8 mouse cellular contexts compared by ENCODE assay signal in genomic region chr19:45676723-45677269, GRCm38 (mm10). TPM values are rescaled to one million over a fixed set of nuclear protein-coding genes. Genes with fewer than 3 reads are reported as not detected.
DNase-seq lines count a peak whose midpoint lies in the region; ATAC-seq and TF ChIP-seq lines count a peak whose summit lies in the region.

No protein-coding gene starts in this region.

- H3K27ac ChIP-seq in heart, postnatal 0 days (ENCODE audit: low read depth) = no peak overlapping the region
- no peak overlapping the region for H3K27ac ChIP-seq in embryonic facial prominence, embryonic 11.5 days (replicated peaks; ENCODE audit: low read depth, low read length)
- no peak overlapping the region for H3K27ac ChIP-seq in hindbrain, embryonic 16.5 days (ENCODE audit: low read depth, low read length)
- no peak overlapping the region for H3K27ac ChIP-seq in midbrain, embryonic 14.5 days (replicated peaks; ENCODE audit: low read depth, low read length)

- H3K27me3 ChIP-seq in heart, postnatal 0 days (ENCODE audit: control insufficient read depth, insufficient read depth, low read length) = peaks cover 7% of the 10 kb centered on the region; the same call in 1 of the 2 replicates
- peaks cover 5% of the 10 kb centered on the region; the same call in 1 of the 2 replicates for H3K27me3 ChIP-seq in embryonic facial prominence, embryonic 11.5 days (ENCODE audit: control insufficient read depth, insufficient read depth, low read length)
- peaks cover 18% of the 10 kb centered on the region for H3K27me3 ChIP-seq in hindbrain, embryonic 16.5 days (replicated peaks; ENCODE audit: control insufficient read depth, insufficient read depth, low read length)
- peaks cover 40% of the 10 kb centered on the region for H3K27me3 ChIP-seq in midbrain, embryonic 14.5 days (ENCODE audit: control insufficient read depth, insufficient read depth, low read length)

- TF ChIP-seq CTCF in heart, postnatal 0 days (IDR thresholded peaks at IDR 0.05; ENCODE audit: low read depth) = no peak

- intact Hi-C loops in heart, postnatal 10 days (cut with DNase I) = loop anchor here (5.0 kb wide), 1 partner anchor 61 kb away; no protein-coding TSS in a partner anchor

- ATAC-seq in heart, postnatal 0 days (ENCODE audit: insufficient read depth, low read depth) = no peak
- ATAC-seq in embryonic facial prominence, embryonic 11.5 days (replicated peaks; ENCODE audit: insufficient number of reproducible peaks, low FRiP score, low TSS enrichment, low read depth) = no peak
- ATAC-seq in hindbrain, embryonic 16.5 days = no peak
- no peak for ATAC-seq in midbrain, embryonic 14.5 days (ENCODE audit: low FRiP score, low TSS enrichment)

- H3K4me1 ChIP-seq in heart, postnatal 0 days (ENCODE audit: control insufficient read depth, insufficient read depth) = peaks cover 14% of the 10 kb centered on the region; the same call in 1 of the 2 replicates
- H3K4me1 ChIP-seq in embryonic facial prominence, embryonic 11.5 days (ENCODE audit: control insufficient read depth, insufficient read depth, low read length) = peaks cover 4% of the 10 kb centered on the region; the same call in 1 of the 2 replicates
- H3K4me1 ChIP-seq in hindbrain, embryonic 16.5 days (ENCODE audit: control insufficient read depth, insufficient read depth, low read depth, low read length) = peaks cover 2% of the 10 kb centered on the region
- H3K4me1 ChIP-seq in midbrain, embryonic 14.5 days (ENCODE audit: control insufficient read depth, insufficient read depth, low read length) = peaks cover 6% of the 10 kb centered on the region; the same call in 1 of the 2 replicates

- TF ChIP-seq EP300 in heart, postnatal 0 days (IDR thresholded peaks at IDR 0.05; ENCODE audit: low read depth) = no peak

- 10% methylated on average over 16 of the region's 16 CpGs for WGBS in heart, postnatal 0 days
- WGBS in embryonic facial prominence, embryonic 11.5 days = 4% methylated on average over 16 of the region's 16 CpGs
- 5% methylated on average over 16 of the region's 16 CpGs for WGBS in hindbrain, embryonic 16.5 days
- 4% methylated on average over 16 of the region's 16 CpGs for WGBS in midbrain, embryonic 14.5 days

- no peaks in the 10 kb centered on the region for H3K9me3 ChIP-seq in heart, postnatal 0 days (replicated peaks; ENCODE audit: control insufficient read depth, low read length)
- H3K9me3 ChIP-seq in embryonic facial prominence, embryonic 11.5 days (replicated peaks; ENCODE audit: control insufficient read depth, low read length) = no peaks in the 10 kb centered on the region
- H3K9me3 ChIP-seq in hindbrain, embryonic 16.5 days (ENCODE audit: control insufficient read depth, low read length) = no peaks in the 10 kb centered on the region
- no peaks in the 10 kb centered on the region for H3K9me3 ChIP-seq in midbrain, embryonic 14.5 days (ENCODE audit: control insufficient read depth, low read length)

- H3K9ac ChIP-seq in heart, postnatal 0 days (replicated peaks; ENCODE audit: low read depth, low read length) = peak overlapping the region; percentile 53; the same call in 1 of the 2 replicates
- H3K9ac ChIP-seq in embryonic facial prominence, embryonic 11.5 days (replicated peaks; ENCODE audit: low read length) = no peak overlapping the region; the same call in 1 of the 2 replicates
- no peak overlapping the region for H3K9ac ChIP-seq in hindbrain, embryonic 16.5 days (ENCODE audit: low read depth, low read length)
- H3K9ac ChIP-seq in midbrain, embryonic 14.5 days (replicated peaks; ENCODE audit: low read length) = no peak overlapping the region

- peak overlapping the region; percentile 73 for H3K4me2 ChIP-seq in heart, postnatal 0 days (ENCODE audit: low read depth, low read length)
- peak overlapping the region; percentile 64 for H3K4me2 ChIP-seq in embryonic facial prominence, embryonic 11.5 days (ENCODE audit: low read depth, low read length)
- peak overlapping the region; percentile 57 for H3K4me2 ChIP-seq in hindbrain, embryonic 16.5 days (ENCODE audit: low read length)
- H3K4me2 ChIP-seq in midbrain, embryonic 14.5 days (ENCODE audit: low read length) = peak overlapping the region; percentile 48

- peak; percentile 33 for DNase-seq in heart, postnatal 0 days (ENCODE audit: low spot score)
- no peak for DNase-seq in heart, postnatal 10 days
- no peak for DNase-seq in embryonic facial prominence, embryonic 11.5 days (ENCODE audit: low spot score)
- DNase-seq in midbrain, embryonic 14.5 days = no peak
- DNase-seq in frontal cortex, adult 2 months (ENCODE audit: extremely low spot score in 1 of 2, low spot score in 1 of 2) = no peak
- no peak for DNase-seq in layer of hippocampus, adult 9-11 months
- DNase-seq in frontal cortex, postnatal 36 days (ENCODE audit: low spot score in 2 of 2) = no peak

- H3K36me3 ChIP-seq in heart, postnatal 0 days (replicated peaks; ENCODE audit: control insufficient read depth, insufficient read depth, low read length) = no peaks in the 10 kb centered on the region
- H3K36me3 ChIP-seq in embryonic facial prominence, embryonic 11.5 days (replicated peaks; ENCODE audit: control insufficient read depth, insufficient read depth, low read depth, low read length) = no peaks in the 10 kb centered on the region
- no peaks in the 10 kb centered on the region for H3K36me3 ChIP-seq in hindbrain, embryonic 16.5 days (ENCODE audit: control insufficient read depth, insufficient read depth, low read length)
- no peaks in the 10 kb centered on the region for H3K36me3 ChIP-seq in midbrain, embryonic 14.5 days (ENCODE audit: control insufficient read depth, insufficient read depth, low read length)

- peak overlapping the region; percentile 57 for H3K4me3 ChIP-seq in heart, postnatal 0 days (ENCODE audit: low read depth, low read length)
- H3K4me3 ChIP-seq in embryonic facial prominence, embryonic 11.5 days (ENCODE audit: low read depth, low read length) = peak overlapping the region; percentile 25
- H3K4me3 ChIP-seq in hindbrain, embryonic 16.5 days (ENCODE audit: low read length) = no peak overlapping the region; the same call in 1 of the 2 replicates
- H3K4me3 ChIP-seq in midbrain, embryonic 14.5 days (replicated peaks; ENCODE audit: low read depth, low read length) = no peak overlapping the region

RNA-seq across cellular contexts. Expression of gene Fbxw4, which starts 16.7 kb away (rescaled TPM):
- 43.7 and 53.1 TPM in 2 replicates for total RNA-seq in heart, postnatal 0 days (2014; rRNA removed; ENCODE audit: low replicate concordance)
- polyA plus RNA-seq in heart, postnatal 0 days (2015; fragmentation: Nextera tagmentation; extraction: Ambion mirVana) = 3.0 and 3.6 TPM in 2 replicates
- total RNA-seq in heart, postnatal 10 days (2021) = 10 to 100 TPM; 21.0 to 21.7 TPM
- polyA plus RNA-seq in embryonic facial prominence, embryonic 11.5 days (2014; fragmentation: Nextera tagmentation; extraction: Ambion mirVana) = 3.1 and 3.5 TPM in 2 replicates
- 5.3 and 6.7 TPM in 2 replicates for polyA plus RNA-seq in hindbrain, embryonic 16.5 days (2015; fragmentation: Nextera tagmentation; extraction: Ambion mirVana)
- polyA plus RNA-seq in midbrain, embryonic 14.5 days (2014; fragmentation: Nextera tagmentation; extraction: Ambion mirVana) = 5.6 and 8.1 TPM in 2 replicates
- polyA plus RNA-seq in frontal cortex, adult 2 months (2012; rRNA removed) = 53.4 and 66.2 TPM in 2 replicates

Comparison
In these comparisons a context has a peak if more than half of its experiments do, and no peak if none do; other contexts are left out.
1. H3K4me3 ChIP-seq: peak in heart, postnatal 0 days (single experiment) and embryonic facial prominence, embryonic 11.5 days (single experiment); none in hindbrain, embryonic 16.5 days (single experiment) and midbrain, embryonic 14.5 days (single experiment).
2. Peak in every context shown above with its lines, with median percentiles within 50 percentile points of each other: H3K4me2 ChIP-seq.